In the genomic region with DNA sequence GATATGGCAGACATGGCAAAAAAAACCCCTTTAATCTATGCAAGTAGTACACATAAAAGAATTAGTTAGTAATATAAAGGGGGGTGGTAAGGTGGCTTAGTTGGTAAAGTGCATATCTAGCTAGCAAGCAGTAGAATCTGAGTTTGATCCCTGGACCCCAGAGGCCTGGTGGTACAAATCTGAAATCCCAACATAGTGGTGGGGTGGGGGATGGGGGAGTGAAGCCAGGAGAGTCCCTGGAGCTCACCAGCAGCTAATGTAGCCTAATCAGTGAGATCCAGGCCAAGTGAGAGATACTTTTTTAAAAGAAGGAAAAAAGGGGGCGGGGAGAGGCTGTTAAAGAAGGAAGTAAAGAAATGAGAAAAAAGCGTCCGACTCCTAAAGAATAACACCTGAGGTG, we compare ENCODE assay signal across 28 mouse cellular contexts. TPM values are rescaled to one million over a fixed set of nuclear protein-coding genes. Genes with fewer than 3 reads are reported as not detected.
DNase-seq lines count a peak whose midpoint lies in the region; ATAC-seq and TF ChIP-seq lines count a peak whose summit lies in the region.
"Had no signal": no experiment of that assay in that cellular context is flagged by ENCODE, and none has a peak within 500 bp of the region (broad histone marks: within the 10 kb centered on the region; RNA-seq: fewer than 3 reads in every experiment).

No protein-coding gene starts in this region.

- ATAC-seq in liver, embryonic 12.5 days: peak; percentile 65
- ATAC-seq in megakaryocyte progenitor cell, adult 5-6 weeks (replicated peaks; ENCODE audit: poor library complexity): peak; percentile 17
- no peak for ATAC-seq in CD4-positive, CD25-positive, alpha-beta regulatory T cell, adult 4 months
- ATAC-seq: forebrain, embryonic 14.5 days; hindbrain, embryonic 16.5 days; Patski had no signal

- no peak for DNase-seq in heart, embryonic 10.5 days (ENCODE audit: low spot score)
- DNase-seq in heart, adult 18-20 months: no peak
- no peak for DNase-seq in hindbrain, embryonic 10.5 days (ENCODE audit: low spot score)
- DNase-seq: adrenal gland, adult 2 months; cerebellum, adult 18-20 months; cerebellum, postnatal 14 days; gastrocnemius, adult 2 months; heart, postnatal 4 days; kidney, postnatal 25 days; layer of hippocampus, postnatal 36 days; lung, adult 18-20 months; lung, postnatal 10 days; right cerebral cortex, adult 18-20 months; right cerebral cortex, postnatal 4 days; thymus, postnatal 25 days had no signal

- no peaks in the 10 kb centered on the region for H3K27me3 ChIP-seq in heart, embryonic 10.5 days (ENCODE audit: insufficient read depth, poor library complexity, severe bottlenecking)
- no peaks in the 10 kb centered on the region for H3K27me3 ChIP-seq in liver, embryonic 12.5 days (replicated peaks)
- no peaks in the 10 kb centered on the region for H3K27me3 ChIP-seq in hindbrain, embryonic 10.5 days (ENCODE audit: insufficient read depth, poor library complexity, severe bottlenecking)
- H3K27me3 ChIP-seq: embryonic facial prominence, embryonic 12.5 days; heart, embryonic 15.5 days; midbrain, embryonic 12.5 days; neural tube, embryonic 15.5 days; Patski; stomach, embryonic 15.5 days had no signal

- H3K9ac ChIP-seq in liver, embryonic 12.5 days: peak overlapping the region; percentile 69
- H3K9ac ChIP-seq: embryonic facial prominence, embryonic 12.5 days; heart, embryonic 15.5 days; midbrain, embryonic 12.5 days; neural tube, embryonic 15.5 days; stomach, embryonic 15.5 days had no signal

- TF ChIP-seq CTCF in bone marrow, adult 2 months (IDR thresholded peaks at IDR 0.05; ENCODE audit: control insufficient read depth, insufficient read depth, low read length): no peak

- peak overlapping the region; percentile 68 for H3K4me2 ChIP-seq in liver, embryonic 12.5 days
- H3K4me2 ChIP-seq: embryonic facial prominence, embryonic 12.5 days; heart, embryonic 15.5 days; midbrain, embryonic 12.5 days; neural tube, embryonic 15.5 days; stomach, embryonic 15.5 days had no signal

- H3K4me1 ChIP-seq in heart, embryonic 10.5 days: 0 out of 2 replicates have a peak, but pooled peaks cover 2% of the 10 kb centered on the region
- H3K4me1 ChIP-seq in bone marrow, adult 2 months (ENCODE audit: control insufficient read depth, insufficient read depth, low read length): peaks cover 2% of the 10 kb centered on the region
- peaks cover 84% of the 10 kb centered on the region for H3K4me1 ChIP-seq in liver, embryonic 12.5 days
- H3K4me1 ChIP-seq in hindbrain, embryonic 10.5 days (replicated peaks): no peaks in the 10 kb centered on the region
- H3K4me1 ChIP-seq: embryonic facial prominence, embryonic 12.5 days; midbrain, embryonic 12.5 days; neural tube, embryonic 15.5 days; stomach, embryonic 15.5 days had no signal

- WGBS in heart, embryonic 10.5 days: 79% methylated on average over 3 of the region's 3 CpGs
- WGBS in bone marrow, adult 2 months: 33% methylated on average over 3 of the region's 3 CpGs
- WGBS in liver, embryonic 12.5 days (ENCODE audit: insufficient replicate concordance): 44% methylated on average over 3 of the region's 3 CpGs
- WGBS in hindbrain, embryonic 10.5 days: 87% methylated on average over 3 of the region's 3 CpGs

- H3K9me3 ChIP-seq in heart, embryonic 10.5 days: no peaks in the 10 kb centered on the region
- no peaks in the 10 kb centered on the region for H3K9me3 ChIP-seq in liver, embryonic 12.5 days (replicated peaks)
- no peaks in the 10 kb centered on the region for H3K9me3 ChIP-seq in hindbrain, embryonic 10.5 days
- H3K9me3 ChIP-seq: embryonic facial prominence, embryonic 12.5 days; heart, embryonic 15.5 days; neural tube, embryonic 15.5 days; stomach, embryonic 15.5 days had no signal

- no peak for TF ChIP-seq POLR2A in bone marrow, adult 2 months (IDR thresholded peaks at IDR 0.05; ENCODE audit: borderline replicate concordance, control insufficient read depth, low read depth, low read length)

- H3K4me3 ChIP-seq in heart, embryonic 10.5 days: no peak overlapping the region
- H3K4me3 ChIP-seq in bone marrow, adult 2 months (replicated peaks; ENCODE audit: control insufficient read depth, low read depth, low read length): no peak overlapping the region
- peak overlapping the region; percentile 53 for H3K4me3 ChIP-seq in liver, embryonic 12.5 days
- no peak overlapping the region for H3K4me3 ChIP-seq in hindbrain, embryonic 10.5 days
- H3K4me3 ChIP-seq: embryonic facial prominence, embryonic 12.5 days; gastrocnemius, adult 2 months; heart, embryonic 15.5 days; layer of hippocampus, adult 2 months; midbrain, embryonic 12.5 days; neural tube, embryonic 15.5 days; stomach, embryonic 15.5 days had no signal

- H3K27ac ChIP-seq in heart, embryonic 10.5 days: peak overlapping the region; percentile 29; the same call in 1 of the 2 replicates
- H3K27ac ChIP-seq in bone marrow, adult 2 months (ENCODE audit: control insufficient read depth, insufficient read depth, low read depth, low read length, poor library complexity): peak overlapping the region; percentile 54; the same call in 1 of the 2 replicates
- H3K27ac ChIP-seq in liver, embryonic 12.5 days: peak overlapping the region; percentile 97
- H3K27ac ChIP-seq in hindbrain, embryonic 10.5 days: no peak overlapping the region
- H3K27ac ChIP-seq: embryonic facial prominence, embryonic 12.5 days; gastrocnemius, adult 2 months; heart, embryonic 15.5 days; layer of hippocampus, adult 2 months; midbrain, embryonic 12.5 days; neural tube, embryonic 15.5 days; stomach, embryonic 15.5 days had no signal

- no peaks in the 10 kb centered on the region for H3K36me3 ChIP-seq in heart, embryonic 10.5 days
- no peaks in the 10 kb centered on the region for H3K36me3 ChIP-seq in liver, embryonic 12.5 days
- no peaks in the 10 kb centered on the region for H3K36me3 ChIP-seq in hindbrain, embryonic 10.5 days
- H3K36me3 ChIP-seq: embryonic facial prominence, embryonic 12.5 days; heart, embryonic 15.5 days; midbrain, embryonic 12.5 days; neural tube, embryonic 15.5 days; stomach, embryonic 15.5 days had no signal

RNA-seq across cellular contexts. Expression of a gene that starts 21.8 kb away (rescaled TPM):
- polyA plus RNA-seq in heart, embryonic 10.5 days (2016; fragmentation: Nextera tagmentation; extraction: Ambion mirVana): 35.2 and 35.6 TPM in 2 replicates
- 10 to 100 TPM; 78.2 to 80.3 TPM for total RNA-seq in heart, adult 18-20 months (2021)
- 20.1 and 31.2 TPM in 2 replicates for polyA plus RNA-seq in bone marrow, adult 2 months (2011; ENCODE audit: insufficient read depth, insufficient read length, low replicate concordance, missing spikeins)
- polyA plus RNA-seq in liver, embryonic 12.5 days (2016; fragmentation: Nextera tagmentation; extraction: Ambion mirVana): 48.0 and 48.4 TPM in 2 replicates
- 50.5 and 58.2 TPM in 2 replicates for total RNA-seq in megakaryocyte progenitor cell, adult 5-6 weeks (2015)
- total RNA-seq in megakaryocyte progenitor cell, adult 5-6 weeks (2017): 83.8 and 108 TPM in 2 replicates
- polyA plus RNA-seq in CD4-positive, CD25-positive, alpha-beta regulatory T cell, adult 4 months (2017; shearing (Covaris generic)): 10 to 100 TPM; 61.2 to 71.5 TPM
- 28.1 and 31.1 TPM in 2 replicates for polyA plus RNA-seq in hindbrain, embryonic 10.5 days (2016; fragmentation: Nextera tagmentation; extraction: Ambion mirVana)
